Mouse (Mus musculus) adrenal gland, postnatal 36 days (tissue): Measurements from ENCODE around the gene Pick1. TPM values are rescaled to one million over a fixed set of nuclear protein-coding genes. Genes with fewer than 3 reads are reported as not detected.

ENCODE experiments used
- DNase-seq, 2 experiments: peaks; one replicate each; pipeline ENCODE4 v3.0.0; 2021; ENCODE audit warnings: mixed read lengths in 1 of 2
- long read RNA-seq, 2 experiments: library from polyadenylated mRNA; stranded (forward); transcript quantifications; one replicate each; pipeline ENCODE4 v2.0.0; 2021; ENCODE audit warnings: borderline sequencing depth in 2 of 2
- total RNA-seq, 2 experiments: library from RNA; stranded (reverse); gene quantifications; 2 replicates each; pipeline ENCODE4 v1.2.3; 2021

Pick1 gene
- 10 to 100 TPM; 17.7 to 18.1 TPM for total RNA-seq
- long read RNA-seq, experiment 1, transcript Pick1-201 (13 exons, 1,977 nt), result major isoform, 14 of 28 reads
- long read RNA-seq, experiment 1, transcript Pick1-203 (13 exons, 2,054 nt), result minor isoform, 7 of 28 reads
- long read RNA-seq, experiment 1, partial matches to known transcripts, result 5 of 28 reads
- long read RNA-seq, experiment 1, other reads (novel, unspliced or antisense), result 2 of 28 reads
- long read RNA-seq, experiment 2, partial matches to known transcripts, result 2 of 12 reads
- long read RNA-seq, experiment 2, other reads (novel, unspliced or antisense), result 2 of 12 reads

DNA sequence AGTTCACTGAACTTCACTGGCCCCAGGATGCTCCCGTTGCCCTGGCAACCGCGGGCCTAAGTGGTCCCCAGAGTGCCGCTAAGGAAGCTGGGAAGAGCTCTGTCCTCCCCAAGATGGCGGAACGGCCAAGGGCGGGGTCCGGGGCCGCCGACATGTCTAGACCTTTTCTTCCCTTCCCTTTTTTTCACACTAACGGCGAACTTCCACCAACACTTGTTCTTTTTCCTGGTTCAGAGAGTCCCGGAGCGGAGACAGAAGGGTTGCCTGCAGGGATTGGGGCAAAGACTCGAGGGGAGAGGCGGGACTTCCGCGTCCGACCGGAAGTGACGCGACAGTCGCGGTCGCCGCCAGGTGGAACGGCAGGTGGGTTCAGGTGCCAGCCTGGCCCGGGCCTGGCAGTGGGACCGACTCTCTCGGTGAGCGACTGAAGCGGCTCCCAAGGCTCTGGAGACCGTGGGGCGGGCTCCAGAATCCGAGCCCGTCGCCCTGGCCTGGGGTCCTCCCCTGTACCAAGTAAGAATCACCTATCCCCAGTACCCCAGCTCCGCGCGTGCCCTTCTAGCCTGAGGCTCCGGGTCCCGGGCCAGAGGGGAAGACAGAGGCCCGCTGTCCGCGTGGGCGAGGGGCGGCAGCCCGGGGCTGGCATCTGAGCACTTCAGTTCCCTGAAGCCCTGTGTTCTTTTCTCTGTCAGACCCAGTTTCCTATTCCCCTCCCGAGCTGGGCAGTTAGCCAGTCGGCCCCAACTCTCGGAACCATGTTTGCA is at the start of gene Pick1, which contains the start of gene Gm49486:
Gene Pick1 (plus strand): TSS at position 116 of the 764 bp plus-strand sequence.
Gene Gm49486 (plus strand): TSS at position 334 of the 764 bp plus-strand sequence.
- peak; percentile 85 to 90 for DNase-seq

GRCm38 (mm10) chr15:79185213-79185612 is 43.8 kb upstream of the Pick1 start:
- no peak for DNase-seq

- DNase-seq, result no peak
Observed at GRCm38 (mm10) chr15:79187819-79188218, 41.2 kb upstream of the Pick1 start.

DNA sequence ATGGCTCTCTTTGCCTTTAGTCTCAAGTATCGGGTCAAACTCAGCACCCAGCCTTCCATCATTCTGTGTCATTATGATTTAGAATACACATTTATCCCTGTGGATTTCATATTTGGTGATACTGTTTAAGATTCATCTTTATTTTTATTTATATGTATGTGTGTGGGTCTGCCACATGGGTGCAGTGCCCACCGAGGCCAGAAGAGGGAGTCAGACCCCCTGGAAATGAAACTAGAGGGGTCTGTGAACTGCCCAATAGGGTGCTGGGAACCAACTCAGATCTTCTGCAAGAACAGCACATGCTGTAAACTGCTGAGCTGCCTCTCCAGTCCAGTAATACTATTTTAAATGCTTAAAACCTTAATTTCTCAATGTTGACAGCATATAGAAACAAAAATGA is 37.5 kb upstream of the Pick1 start:
- DNase-seq, result no peak

DNA sequence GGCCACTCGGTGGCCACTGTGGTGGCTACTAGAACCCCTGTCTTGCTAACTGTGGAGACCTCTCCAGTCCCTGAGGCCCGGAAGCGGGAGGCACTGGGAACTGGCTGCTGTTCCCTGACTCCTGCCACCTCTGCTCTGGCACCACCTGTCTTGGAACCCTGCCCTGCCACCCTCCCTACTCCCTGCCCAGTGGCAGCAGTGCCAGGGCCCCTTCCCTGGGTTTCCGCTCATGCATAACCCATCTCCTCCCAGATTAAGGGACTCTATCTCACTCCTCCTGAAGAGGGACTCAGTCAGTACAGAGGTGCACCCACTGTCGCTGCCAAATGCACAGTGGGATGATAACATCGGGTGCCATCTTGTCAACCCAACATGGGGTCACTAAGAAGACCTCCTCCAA is 36.5 kb upstream of the Pick1 start:
- no peak for DNase-seq

- DNase-seq, result no peak
Observed at GRCm38 (mm10) chr15:79192885-79193845, 35.8 kb upstream of the Pick1 start.

DNA sequence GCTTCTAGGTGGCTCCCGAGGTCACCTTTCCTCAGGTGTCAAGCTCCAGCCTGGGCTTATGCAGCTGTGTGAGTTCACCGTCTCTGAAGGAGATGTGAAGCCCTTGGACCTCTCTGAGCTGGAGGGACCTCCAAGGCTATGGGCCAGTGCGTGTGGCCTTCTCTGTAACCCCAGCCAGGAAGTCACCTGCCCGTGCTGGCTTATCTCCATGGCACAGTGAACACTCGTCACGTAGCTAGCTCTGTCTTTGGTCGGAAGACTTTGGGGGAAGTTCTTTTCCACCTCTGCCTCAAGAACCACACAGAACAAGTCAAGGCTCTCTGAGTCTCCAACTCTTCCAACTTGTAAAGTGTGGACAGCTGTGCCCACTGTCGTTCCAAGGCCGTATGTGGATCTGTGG is 34.9 kb upstream of the Pick1 start:
- DNase-seq, result no peak

GRCm38 (mm10) chr15:79194946-79195345 is 34.0 kb upstream of the Pick1 start:
- no peak for DNase-seq

DNA sequence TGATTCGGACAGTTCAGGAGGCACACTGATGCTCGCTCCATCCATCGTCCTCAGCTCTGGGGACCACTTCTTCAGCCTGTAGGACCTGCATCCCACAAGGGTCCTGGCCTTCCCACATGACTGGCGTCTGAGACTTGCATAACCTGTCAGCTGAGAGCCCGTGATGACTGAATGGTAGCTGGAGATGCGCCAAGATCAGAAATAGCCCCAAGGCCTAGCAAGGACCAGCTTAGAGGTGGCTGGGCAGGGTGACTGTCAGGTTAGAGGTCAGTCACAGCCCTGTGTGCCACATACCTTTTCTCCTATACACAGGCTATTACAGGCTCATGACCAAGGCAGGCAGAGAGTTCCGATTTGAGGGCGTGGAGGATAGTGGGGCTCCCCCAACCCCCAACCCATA is 33.5 kb upstream of the Pick1 start:
- DNase-seq, result peak; percentile 55

GRCm38 (mm10) chr15:79199390-79199976 is 29.5 kb upstream of the Pick1 start:
- DNase-seq, result no peak

GRCm38 (mm10) chr15:79201491-79202150 is 27.4 kb upstream of the Pick1 start:
- no peak for DNase-seq

- DNase-seq, result no peak
Observed at GRCm38 (mm10) chr15:79202575-79202974, 26.4 kb upstream of the Pick1 start.

GRCm38 (mm10) chr15:79208211-79208610 is 20.8 kb upstream of the Pick1 start:
- DNase-seq, result peak; percentile 68 to 69

DNA sequence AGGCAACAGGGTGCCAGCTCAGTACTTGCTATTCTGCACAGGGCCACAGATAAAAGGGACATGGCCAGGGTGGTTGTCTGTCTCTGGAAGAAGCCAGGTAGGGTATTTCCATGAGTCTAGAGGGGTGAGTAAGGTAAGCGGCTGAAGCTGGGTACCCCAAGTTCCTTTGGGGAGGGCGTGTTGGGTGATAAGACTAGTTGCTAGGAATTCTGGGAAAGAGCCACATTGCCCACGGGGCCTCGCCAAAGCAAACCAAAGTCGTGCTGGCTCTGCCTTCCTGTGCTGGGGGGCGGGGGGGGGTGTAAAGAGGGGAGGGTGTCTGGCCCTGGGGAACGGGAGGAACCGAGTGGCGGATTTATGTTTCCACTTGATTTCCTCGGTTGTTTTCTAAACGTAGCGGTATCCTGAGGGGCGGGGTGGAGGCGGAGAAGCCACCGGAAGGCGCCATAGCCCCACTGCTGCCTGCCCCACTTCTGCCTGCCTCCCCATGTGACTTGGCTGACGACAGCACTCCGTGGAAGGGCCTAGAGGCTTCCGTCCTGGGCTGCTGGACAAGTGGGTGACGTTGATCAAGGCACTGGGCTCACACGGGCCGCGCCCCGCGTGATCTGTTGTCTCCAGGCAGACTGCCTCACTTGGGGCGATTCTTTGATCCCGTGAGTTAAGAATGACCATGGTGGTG is 20.1 kb upstream of the Pick1 start:
- peak; percentile 39 to 61 for DNase-seq

DNA sequence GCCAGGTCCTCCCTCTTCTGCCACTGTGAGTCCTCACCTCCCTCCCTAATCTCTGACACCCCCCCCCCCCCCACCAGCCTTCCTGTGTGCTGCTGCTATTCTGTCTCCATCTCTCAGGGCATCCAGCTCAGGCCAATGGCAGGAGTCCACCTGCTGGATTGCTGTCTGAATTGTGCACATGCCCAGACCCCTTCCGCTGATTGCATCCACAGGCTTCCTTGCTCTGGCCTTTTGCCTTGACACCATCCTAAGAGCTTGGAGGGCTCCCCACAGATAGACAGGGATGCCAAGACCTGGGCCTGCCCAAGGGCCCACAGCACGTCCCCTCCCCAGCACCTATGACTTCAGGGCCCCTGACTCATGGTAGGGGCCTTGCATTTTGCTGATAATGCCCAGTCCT is 18.6 kb upstream of the Pick1 start:
- DNase-seq, result no peak

DNA sequence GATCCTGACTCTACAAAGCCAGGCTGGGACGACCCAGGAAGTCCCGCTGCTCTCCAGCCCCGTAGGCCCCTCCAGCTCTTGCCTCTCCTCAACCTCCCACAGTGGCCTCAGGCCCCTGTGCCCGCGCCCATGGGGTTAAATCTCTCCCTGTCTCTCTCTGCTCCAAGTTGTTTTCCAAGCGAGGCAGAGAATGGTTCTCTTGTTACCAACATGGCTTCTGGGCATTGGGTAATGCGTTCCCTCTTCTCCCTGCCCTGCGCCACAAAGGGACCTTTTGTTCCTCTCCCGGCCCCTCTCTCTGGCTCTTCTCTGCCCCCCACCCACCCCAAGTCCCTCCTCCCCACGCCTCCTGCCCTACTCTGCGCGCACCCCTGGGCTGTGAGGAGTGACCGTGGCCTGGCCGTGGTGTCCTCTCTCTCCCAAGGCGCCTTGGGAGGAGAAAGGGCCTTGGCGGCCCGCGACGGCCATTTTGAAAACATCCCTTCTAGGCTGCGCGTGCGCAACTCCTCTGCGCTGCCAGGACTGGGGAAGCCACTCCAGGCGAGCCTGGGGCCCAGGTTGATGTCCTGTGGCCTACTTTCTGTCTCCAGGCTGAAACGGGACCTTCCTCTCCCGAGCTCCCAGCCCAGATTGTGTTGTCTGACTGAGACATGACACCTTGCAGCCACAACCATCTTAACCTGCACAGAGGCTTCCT is 16.1 kb upstream of the Pick1 start:
- no peak for DNase-seq

GRCm38 (mm10) chr15:79213591-79213990 is 15.4 kb upstream of the Pick1 start:
- no peak for DNase-seq

DNA sequence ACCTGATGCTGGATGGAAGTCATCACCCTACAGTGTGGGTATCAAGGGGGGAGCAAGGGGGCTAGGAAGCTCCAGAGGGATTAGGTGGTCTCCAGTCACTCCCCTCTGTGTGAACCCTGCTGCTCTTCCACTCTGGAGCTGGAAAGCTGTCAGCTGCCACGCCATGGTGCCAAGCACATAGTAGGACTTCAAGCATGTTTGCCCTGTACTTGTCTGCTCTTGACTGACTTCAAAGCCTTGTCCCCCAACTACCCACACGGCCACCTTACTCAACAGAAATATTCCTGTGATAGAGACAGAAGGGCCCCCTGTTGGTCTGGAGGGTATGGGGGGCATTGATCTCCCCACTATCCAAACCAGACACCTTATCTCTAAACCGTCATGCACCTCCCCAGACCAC is 12.8 kb upstream of the Pick1 start:
- DNase-seq, result no peak

DNA sequence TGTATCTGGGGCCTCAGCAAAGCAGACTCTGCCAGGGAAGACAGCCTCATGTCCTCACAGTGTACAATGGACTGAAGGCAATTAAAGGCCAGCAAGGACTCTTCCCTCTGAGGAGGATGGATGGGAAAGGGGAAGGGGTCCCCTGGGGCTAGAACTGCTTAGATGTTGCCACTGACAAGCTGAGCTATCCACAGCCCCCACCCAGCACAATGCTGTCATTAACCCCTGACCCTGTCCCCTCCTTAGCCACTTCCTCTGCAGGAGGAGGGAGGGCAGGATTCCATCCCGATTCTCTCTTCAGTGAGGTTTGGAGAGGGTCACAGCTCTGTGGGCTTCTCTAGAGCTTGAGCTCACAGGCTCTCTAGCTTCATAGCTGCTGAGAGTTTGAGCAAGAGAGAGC is 9.4 kb upstream of the Pick1 start:
- no peak for DNase-seq

DNA sequence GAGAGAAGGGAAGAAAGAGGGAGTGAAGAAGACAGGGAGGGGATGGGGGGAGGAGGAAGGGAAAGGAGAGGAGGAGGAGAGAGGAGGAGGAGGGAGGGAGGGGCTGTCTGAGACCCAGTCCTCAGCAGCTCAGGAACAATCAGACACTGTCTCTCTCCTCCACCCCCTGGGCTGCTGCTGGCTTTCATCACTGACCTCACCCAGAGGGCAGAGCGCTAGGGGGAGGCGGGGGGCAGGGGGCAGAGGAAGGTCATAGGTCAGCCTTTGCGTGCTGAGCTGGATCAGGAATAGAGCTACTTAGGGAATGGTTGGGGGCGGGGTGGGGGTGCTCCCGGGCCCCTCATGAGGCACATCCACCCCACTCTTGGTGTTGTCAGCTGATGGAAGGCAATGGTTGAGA is 5.3 kb upstream of the Pick1 start:
- DNase-seq, result no peak
